Mouse (Mus musculus): ENCODE results near the gene Pld1. TPM values are rescaled to one million over a fixed set of nuclear protein-coding genes. Genes with fewer than 3 reads are reported as not detected.

The Pld1 gene
- total RNA-seq, 2 experiments from 2014 or later = 6.8 to 7.2 TPM

DNA sequence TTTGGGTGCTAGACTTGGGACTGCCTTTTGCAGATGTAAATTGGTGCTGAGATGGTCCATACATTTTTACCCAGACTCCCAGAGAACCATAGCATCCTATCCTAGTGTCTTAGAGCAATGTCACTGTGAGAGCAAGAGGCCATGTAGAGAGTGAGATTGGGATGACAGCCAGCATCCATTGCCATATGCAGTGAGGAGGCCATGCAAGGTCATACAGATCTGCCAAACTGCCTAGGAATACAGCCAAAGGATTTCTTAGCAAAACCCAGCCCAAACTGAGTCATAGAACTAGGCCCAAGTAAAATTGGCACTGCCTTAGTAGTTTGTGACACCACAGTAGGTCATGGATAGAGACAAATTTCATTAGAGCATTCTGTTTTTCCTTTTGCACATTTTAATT, 206.2 kb downstream of the Pld1 start:
- DNase-seq (ENCODE audit: low spot score in 2 of 2) = no peak

DNA sequence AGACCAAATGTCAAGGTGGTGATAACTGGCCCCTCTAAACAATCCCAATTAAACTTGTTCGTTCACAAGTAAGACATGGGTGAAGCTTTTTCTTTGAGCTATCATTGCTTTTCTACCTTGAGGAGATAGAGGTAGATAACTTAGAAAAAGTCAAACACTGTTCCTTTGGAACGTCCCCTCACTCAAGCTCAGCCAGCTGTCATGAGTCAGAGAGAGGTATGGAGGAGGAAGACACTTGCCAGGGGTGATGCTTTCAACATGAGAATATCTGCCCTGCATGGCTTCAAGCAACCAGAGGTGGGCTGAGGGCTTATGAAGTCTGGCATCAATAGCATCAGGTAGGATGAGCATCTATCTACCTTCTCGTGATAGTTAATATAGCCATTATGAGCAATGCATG, 207.0 kb downstream of the Pld1 start:
- DNase-seq (ENCODE audit: low spot score in 2 of 2) = no peak

DNA sequence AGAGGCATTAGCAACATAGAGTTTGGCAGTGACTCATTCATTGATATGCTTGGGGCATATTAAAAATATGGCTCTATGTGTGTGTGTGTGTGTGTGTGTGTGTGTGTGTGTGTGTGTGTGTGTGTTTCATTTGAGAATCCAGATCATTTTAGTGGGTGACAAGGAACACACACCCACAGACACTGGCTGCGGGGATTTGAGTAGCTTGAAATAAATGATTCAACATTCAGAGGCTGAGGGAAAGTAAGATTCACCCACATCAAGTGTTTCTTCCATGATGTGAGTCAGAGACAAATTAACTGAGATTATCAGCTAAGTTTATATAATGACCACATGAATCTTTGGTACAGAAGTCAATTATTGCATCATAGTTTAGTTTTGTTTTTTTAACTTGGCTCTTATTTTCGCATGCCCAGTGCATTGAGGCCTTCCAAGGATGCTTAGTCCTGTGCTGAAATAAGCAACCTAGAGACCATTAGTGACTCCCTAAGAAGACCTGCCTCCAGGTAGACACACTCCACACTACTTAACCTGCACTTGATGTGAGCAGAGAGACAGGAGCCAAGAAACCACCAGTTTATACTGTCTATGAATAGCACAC, 211.3 kb downstream of the Pld1 start:
- DNase-seq (ENCODE audit: low spot score in 2 of 2) = peak in 1 of 2 experiments; percentile 48

DNA sequence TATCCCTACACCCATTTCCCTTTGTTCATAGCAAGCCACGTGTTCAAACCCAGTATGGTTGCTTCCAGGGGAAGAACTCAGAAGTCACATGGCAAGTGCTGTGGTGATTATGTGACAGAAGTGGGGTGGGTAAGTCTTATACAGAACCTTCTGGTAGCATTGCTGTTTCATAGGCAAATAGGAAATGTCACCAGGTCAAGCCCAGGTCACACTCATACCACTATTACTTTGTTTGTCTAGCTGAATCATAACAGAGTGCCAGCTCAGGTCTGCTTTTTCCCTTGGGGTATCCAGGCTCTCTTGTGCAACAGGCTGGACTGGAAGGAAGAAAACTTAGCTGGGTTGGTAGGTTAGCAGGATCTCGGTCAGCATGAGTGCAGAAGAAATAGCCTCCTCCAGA, 219.5 kb downstream of the Pld1 start:
- no peak for DNase-seq (ENCODE audit: low spot score in 2 of 2)

DNA sequence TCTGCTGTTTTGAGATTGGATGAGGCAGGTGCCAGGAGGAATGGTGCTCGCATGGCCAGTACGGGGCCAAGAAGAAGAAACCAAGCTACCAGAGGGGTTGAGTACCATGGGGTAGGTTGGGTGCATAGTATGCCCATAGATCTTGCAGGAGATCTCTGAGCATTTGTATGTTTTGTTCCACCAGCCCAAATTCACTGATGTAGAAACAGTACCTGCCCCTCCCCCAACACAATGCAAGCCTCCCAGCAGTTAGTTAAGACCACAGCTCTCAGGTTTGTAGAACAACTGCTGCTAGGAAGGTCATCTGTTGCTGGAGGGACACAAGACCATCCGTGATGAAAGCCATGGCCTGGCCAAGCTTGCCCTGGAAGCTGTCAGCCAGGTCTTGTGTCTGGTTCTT, 220.4 kb downstream of the Pld1 start:
- DNase-seq (ENCODE audit: low spot score in 2 of 2) = no peak

DNA sequence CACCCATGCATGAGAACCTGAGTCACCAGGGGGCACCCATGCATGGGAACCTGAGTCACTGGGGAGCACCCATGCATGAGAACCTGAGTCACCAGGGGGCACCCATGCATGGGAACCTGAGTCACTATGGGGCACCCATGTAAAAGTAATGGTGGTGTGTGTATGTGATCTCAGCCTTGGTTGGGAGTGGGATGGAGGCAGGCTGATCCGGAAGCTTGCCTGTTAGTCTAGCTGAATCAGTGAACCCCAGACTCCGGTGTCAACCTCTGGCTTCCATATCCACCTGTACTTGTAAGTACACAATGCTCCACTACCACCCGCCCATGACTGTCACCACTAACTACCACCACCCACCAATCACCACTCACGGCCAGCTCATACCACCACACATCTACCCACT, 223.9 kb downstream of the Pld1 start:
- DNase-seq (ENCODE audit: low spot score in 2 of 2) = no peak

DNA sequence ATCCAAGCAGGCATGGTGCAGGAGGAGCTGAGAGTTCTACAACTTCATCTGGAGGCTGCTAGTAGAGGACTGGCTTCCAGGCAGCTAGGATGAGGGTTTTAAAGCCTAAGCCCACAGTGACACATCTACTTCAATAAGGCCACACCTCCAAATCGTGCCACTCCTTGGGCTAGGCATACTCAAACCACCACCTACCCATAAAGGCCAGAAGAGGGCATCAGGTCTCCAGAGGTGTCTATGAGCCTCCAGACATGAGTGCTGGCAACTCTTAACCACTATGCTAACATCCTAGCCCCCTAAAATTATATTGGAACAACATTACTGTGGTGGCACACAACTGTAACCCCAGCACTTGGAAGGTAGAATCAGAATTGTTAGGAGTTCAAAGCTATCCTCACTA, 226.2 kb downstream of the Pld1 start:
- no peak for DNase-seq (ENCODE audit: low spot score in 2 of 2)

DNA sequence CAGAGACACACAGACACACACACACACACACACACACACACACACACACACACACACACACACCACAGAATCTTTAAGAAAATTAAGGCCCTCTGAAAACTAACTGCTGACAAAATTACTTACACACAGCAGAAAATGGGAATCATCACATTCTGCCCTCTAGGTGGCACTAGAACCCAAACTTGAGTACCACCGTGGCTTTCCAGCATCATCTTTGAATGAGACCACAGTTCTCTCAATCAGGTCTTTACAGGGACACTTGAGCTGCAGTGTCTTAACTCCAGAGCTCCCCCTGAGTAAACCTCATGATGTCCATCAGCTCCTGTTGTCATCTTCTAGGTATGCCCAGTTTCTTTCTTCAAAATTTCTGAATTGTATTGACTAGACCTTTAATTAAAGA, 227.1 kb downstream of the Pld1 start:
- peak; percentile 57 to 91 for DNase-seq (ENCODE audit: low spot score in 2 of 2)

DNA sequence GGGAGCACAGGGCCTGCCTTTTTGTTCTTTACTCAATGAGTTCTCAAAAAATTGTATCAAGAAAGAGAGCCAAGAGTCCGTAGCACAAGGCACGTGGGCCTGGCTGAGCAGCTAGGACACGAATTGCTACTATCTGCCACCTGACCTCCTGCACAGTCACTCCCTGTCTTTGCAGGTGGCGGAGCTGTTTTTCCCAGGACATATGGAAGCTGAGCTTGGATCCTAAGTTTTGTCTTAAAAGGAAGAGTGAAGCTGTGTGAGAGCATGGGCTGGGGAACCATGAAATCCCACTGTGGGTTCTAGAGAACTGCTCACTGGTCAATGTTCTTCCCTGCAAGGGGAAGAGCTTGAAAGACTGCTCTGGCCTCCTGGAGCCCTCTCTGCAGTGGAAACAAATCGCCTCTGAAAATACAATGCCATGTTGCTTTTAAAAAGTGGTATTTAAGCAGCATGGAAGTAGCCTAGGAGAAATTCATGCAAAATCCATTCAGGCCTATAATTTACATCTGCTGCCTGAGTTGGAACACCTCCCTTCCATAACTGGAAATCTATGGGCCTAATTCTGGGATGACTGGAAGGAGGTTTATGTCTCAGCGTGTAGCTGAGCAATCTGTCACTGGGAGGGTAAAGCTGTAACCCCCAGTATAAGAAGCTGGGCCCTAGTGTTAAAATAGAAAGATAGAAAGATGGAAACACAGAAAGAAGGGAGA, 229.5 kb downstream of the Pld1 start:
- no peak for DNase-seq (ENCODE audit: low spot score in 2 of 2)

DNA sequence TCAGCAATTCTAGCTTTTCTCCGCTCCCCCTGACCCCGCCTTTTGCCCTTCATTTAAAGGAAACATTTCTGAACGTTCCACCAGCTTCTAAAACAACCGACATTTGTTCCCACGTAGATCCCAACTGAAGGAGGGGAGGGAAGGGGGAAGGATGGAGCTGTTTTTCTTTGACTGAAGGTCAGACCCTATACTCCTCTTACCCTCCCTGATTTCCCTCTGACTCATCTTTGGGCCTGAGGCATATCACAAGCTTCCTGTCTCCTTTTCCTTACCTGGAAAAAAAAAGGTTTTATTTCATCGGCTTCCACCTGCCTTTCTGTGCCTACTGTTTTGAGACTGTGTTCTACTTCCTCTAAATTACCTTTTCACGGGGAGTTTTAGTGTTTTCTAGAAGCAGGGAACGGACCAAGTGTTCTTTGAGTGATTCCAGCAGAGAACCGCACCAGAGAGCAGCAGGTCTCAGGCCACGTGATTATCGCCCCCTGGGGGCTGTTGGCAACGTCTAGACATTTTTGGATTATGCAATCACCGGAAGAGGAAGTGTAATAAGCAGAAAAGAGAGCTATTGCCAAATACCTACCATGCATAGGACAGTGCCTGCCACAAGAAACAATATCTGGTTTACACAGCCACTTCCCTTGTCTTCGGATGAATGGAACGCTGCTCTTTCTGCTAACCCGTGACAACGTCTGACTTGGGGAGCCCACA, 232.6 kb downstream of the Pld1 start:
- peak in 1 of 2 experiments; percentile 34 for DNase-seq (ENCODE audit: low spot score in 2 of 2)

DNA sequence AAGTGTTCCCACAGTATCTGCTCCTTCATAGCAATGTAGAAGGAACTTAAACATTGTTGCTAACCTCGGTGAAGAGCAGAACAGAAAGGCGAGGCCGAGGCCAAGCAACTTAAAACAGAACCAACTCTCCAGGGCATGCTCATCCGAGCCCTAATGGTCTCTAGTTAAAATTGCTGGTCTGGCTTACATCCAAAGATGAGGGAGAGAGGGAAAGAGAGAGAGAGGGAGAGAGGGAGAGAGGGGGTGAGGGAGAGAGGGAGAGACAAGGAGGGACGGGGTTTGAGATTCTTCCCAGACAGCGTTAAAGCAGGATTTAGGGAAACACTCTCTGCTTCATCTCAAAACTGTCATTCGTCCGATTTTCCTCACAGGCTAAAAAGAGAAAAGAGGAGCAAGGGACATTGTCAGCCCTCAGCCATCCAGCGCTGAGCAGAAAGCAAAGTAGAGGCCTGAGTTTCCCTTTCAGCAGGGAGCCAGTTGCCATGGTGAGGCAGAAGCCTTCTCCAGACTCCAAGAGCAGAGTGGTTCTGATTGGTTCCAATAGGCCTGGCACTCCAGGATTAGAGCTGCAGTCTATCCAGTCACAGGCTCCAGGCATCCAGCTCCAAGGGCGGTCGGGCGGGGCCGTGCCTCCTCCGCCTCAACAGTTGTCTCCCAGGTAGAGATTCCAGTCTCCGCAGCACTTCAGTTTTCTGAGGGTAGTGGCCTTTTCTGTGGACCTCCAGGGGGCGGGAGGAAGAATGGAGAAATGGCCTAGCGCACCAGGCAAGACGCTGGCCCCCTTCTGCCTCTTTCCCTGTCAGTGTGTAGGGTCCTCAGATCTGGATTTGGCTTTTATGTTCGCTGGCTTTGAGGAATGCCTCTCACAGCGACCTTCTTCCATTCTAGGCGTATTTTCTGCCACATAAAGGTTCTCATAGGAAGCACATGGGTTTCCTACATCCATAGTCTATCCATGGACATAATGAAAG, 237.8 kb downstream of the Pld1 start:
- peak; percentile 83 to 93 for DNase-seq (ENCODE audit: low spot score in 2 of 2)

DNA sequence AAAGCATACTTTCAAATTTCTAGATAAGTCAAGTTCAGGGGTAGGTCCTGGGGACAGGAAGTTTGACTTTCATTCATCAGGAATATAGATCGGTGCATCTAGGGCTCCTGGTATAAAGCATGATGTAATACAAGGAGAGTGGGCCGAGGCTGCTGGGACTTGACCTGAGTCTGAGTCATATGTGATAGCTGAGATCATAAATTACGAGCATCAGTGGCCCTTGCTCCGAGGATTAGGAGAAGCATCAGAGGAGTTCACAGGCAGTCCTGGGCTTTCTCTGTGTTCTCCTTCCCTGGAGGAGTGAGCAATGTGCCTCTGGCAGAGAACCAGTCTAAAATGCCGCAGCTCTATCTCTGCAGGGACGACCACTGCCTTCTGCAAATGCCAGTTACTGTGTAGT, 239.8 kb downstream of the Pld1 start:
- DNase-seq (ENCODE audit: low spot score in 2 of 2) = no peak

Other genes with a start within 250 kb of the Pld1 start
- gene Fndc3b, start 227.4 kb upstream of the Pld1 start, total RNA-seq (2021) = 10 to 100 TPM; 20.5 to 21.2 TPM
- 1 to 10 TPM; 2.8 to 3.9 TPM for gene Tmem212, start 42.3 kb upstream of the Pld1 start, total RNA-seq (2021)

Data from layer of hippocampus, adult 18-20 months (tissue).